Mouse (Mus musculus) heart, embryonic 10.5 days (tissue): ENCODE results near the gene Fan1. TPM values are rescaled to one million over a fixed set of nuclear protein-coding genes. Genes with fewer than 3 reads are reported as not detected.

Source experiments
- DNase-seq: peaks from one replicate; pipeline ENCODE4 v3.0.0-alpha.2; 2017; ENCODE audit warnings: low spot score
- H3K27ac ChIP-seq: fragments of 300-500 bp; sonication (generic); 2 replicates; pipeline ENCODE4 v1.5.1; 2016; ENCODE audit warnings: mild to moderate bottlenecking
- H3K27me3 ChIP-seq: fragments of 300-500 bp; sonication (generic); 2 replicates; pipeline ENCODE4 v1.6.1; 2016; ENCODE audit warnings: mild to moderate bottlenecking; ENCODE audit not compliant: poor library complexity, insufficient read depth, severe bottlenecking
- H3K36me3 ChIP-seq: fragments of 300-500 bp; sonication (generic); 2 replicates; pipeline ENCODE4 v1.6.1; 2016; ENCODE audit warnings: mild to moderate bottlenecking, moderate library complexity
- H3K4me1 ChIP-seq: fragments of 300-500 bp; sonication (generic); 2 replicates; pipeline ENCODE4 v1.6.1; 2016; ENCODE audit warnings: mild to moderate bottlenecking
- H3K4me3 ChIP-seq: fragments of 300-500 bp; sonication (generic); 2 replicates; pipeline ENCODE4 v1.5.1; 2016; ENCODE audit warnings: mild to moderate bottlenecking, moderate library complexity
- H3K9me3 ChIP-seq: fragments of 300-500 bp; sonication (generic); 2 replicates; pipeline ENCODE4 v1.6.1; 2016; ENCODE audit warnings: mild to moderate bottlenecking, moderate library complexity
- WGBS: fragments of 180-500 bp; shearing (Covaris S2); methylation state at CpG from one replicate; pipeline ENCODE4 v1.1.7; 2016; 5-methylcytosine and 5-hydroxymethylcytosine counted together
- polyA plus RNA-seq: library from polyadenylated mRNA; unstranded; fragments of >200 nt; fragmentation: Nextera tagmentation; extraction: Ambion mirVana; gene quantifications from 2 replicates; pipeline ENCODE4 v1.2.1, GENCODE M21; 2016

Fan1 gene
- polyA plus RNA-seq, 1 experiment from 2014 or later, result 6.6 TPM

DNA sequence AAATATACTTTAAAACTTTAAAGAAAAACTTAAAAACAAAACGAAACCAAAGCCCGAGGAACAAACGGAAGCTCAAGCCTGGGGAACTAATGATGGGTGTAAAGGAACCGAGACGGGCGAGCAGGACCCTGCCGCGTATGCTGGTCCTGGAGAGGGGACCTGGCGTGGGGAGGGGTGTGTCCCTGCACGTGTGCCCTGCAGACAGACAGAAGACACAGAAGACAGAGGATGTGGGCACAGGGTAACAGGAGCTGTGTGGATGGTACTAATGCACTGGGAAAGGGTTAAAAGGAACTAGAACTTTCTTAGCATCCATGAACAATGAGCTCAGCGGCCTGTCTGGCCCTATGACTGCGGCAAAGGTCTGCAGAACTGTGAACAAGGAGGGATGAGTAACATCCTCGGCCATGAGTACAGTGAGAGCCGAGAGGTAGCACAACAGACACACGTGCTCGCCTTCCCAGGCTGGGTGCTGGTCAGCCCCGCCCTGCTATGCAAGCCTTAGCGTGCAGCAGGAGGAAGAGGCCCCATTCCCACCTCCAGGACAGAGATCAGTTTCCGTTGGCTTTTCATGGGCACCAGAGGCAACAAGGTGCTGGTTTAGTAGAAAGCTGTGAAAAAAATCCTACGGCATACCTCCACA is 13.8 kb downstream of the Fan1 start:
- Histone ChIP-seq H3K36me3 (peaks cover 70% of the 10 kb centered on the region), H3K4me1 (no peaks in the 10 kb centered on the region), H3K27ac (no peak overlapping the region), H3K9me3 (no peaks in the 10 kb centered on the region), H3K27me3 (no peaks in the 10 kb centered on the region), H3K4me3 (no peak overlapping the region)
- DNase-seq, result no peak
- 81% methylated on average over 20 of the region's 20 CpGs for WGBS

DNA sequence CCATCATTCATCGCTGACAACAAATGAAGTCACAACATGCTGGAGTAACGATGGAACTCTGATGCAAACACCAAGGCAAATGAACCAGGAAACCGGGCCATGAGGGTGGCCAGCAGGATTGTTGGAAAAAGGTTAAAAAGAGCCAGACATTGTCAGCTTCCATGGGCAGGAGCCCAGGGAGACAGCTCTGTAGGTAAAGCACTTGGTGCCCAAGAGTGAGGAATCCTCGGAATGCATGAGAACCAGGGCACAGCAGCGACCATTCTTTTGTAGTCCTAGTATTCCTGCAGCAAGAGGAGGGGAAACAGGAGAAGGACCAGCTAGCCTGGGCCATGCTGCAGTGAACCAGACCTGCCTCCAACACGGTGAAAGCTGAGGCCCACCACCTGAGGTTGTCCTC is 15.2 kb downstream of the Fan1 start:
- no peak for DNase-seq
- Histone ChIP-seq H3K27me3 (no peaks in the 10 kb centered on the region), H3K9me3 (no peaks in the 10 kb centered on the region), H3K36me3 (peaks cover 61% of the 10 kb centered on the region), H3K4me1 (no peaks in the 10 kb centered on the region), H3K4me3 (no peak overlapping the region), H3K27ac (no peak overlapping the region)
- WGBS, result 73% methylated on average over 6 of the region's 6 CpGs

DNA sequence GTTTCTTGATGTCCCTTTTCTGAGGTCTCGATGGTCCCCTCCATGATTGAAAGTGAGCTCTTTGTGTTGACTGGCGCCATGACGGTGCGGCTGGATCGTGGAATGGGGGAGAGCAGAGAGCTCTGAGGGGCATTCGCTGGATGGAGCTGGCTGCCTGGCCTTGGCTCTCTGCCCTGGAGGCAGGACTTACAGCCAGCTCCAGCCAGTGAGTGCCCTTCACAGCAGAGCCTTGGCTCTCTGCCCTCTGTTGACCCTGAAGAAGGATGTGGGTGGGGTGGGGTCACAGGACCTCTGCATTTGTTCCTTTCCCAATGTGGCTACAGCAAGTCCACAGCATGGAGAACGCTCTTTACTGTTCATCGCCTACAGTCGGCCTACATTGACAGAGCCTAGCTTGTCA is 16.5 kb downstream of the Fan1 start:
- H3K27me3 ChIP-seq, result no peaks in the 10 kb centered on the region
- no peaks in the 10 kb centered on the region for H3K4me1 ChIP-seq
- WGBS, result 90% methylated on average over 9 of the region's 9 CpGs
- no peaks in the 10 kb centered on the region for H3K9me3 ChIP-seq
- H3K4me3 ChIP-seq, result no peak overlapping the region
- no peak for DNase-seq
- H3K27ac ChIP-seq, result no peak overlapping the region
- H3K36me3 ChIP-seq, result peaks cover 61% of the 10 kb centered on the region

DNA sequence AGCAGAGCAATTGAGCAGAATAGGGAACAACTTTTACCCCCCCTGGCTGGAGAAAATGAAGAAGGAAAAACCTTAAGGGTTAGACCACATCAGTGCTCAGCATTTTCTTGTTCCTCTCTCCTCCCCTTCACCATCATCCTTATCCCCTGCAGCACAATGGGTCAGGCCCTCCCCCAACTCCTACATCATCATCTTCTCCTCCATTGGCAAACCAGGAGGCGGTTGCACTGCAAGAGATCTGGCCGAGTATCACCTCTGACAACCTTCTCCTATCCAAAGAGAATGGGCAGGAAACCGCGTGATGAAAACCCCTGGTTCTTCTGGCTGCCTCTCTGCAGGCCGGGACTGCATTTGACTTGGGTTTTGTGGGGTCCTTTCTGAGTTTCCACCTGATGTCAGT is 17.2 kb downstream of the Fan1 start:
- WGBS, result 85% methylated on average over 5 of the region's 5 CpGs
- DNase-seq, result no peak

GRCm38 (mm10) chr7:64354206-64354605 is 19.7 kb downstream of the Fan1 start:
- Histone ChIP-seq H3K9me3 (no peaks in the 10 kb centered on the region), H3K27ac (no peak overlapping the region), H3K4me1 (no peaks in the 10 kb centered on the region), H3K36me3 (peaks cover 56% of the 10 kb centered on the region), H3K4me3 (no peak overlapping the region), H3K27me3 (no peaks in the 10 kb centered on the region)
- 71% methylated on average over 14 of the region's 14 CpGs for WGBS
- no peak for DNase-seq

More for the DNA sequence above, 17.2 kb downstream of the Fan1 start:
- H3K4me3 ChIP-seq, result no peak overlapping the region
- no peaks in the 10 kb centered on the region for H3K4me1 ChIP-seq
- H3K9me3 ChIP-seq, result no peaks in the 10 kb centered on the region
- H3K36me3 ChIP-seq, result peaks cover 55% of the 10 kb centered on the region
- no peak overlapping the region for H3K27ac ChIP-seq
- H3K27me3 ChIP-seq, result no peaks in the 10 kb centered on the region

- Histone ChIP-seq H3K27ac (no peak overlapping the region), H3K4me3 (no peak overlapping the region), H3K36me3 (peaks cover 45% of the 10 kb centered on the region), H3K4me1 (no peaks in the 10 kb centered on the region), H3K9me3 (no peaks in the 10 kb centered on the region), H3K27me3 (no peaks in the 10 kb centered on the region)
- WGBS, result 74% methylated on average over 4 of the region's 4 CpGs
- no peak for DNase-seq
Measured at GRCm38 (mm10) chr7:64351087-64351486, 22.8 kb downstream of the Fan1 start.

- Histone ChIP-seq H3K9me3 (no peaks in the 10 kb centered on the region), H3K4me3 (no peak overlapping the region), H3K36me3 (peaks cover 53% of the 10 kb centered on the region), H3K27me3 (no peaks in the 10 kb centered on the region), H3K27ac (no peak overlapping the region), H3K4me1 (no peaks in the 10 kb centered on the region)
- 88% methylated on average over 15 of the region's 15 CpGs for WGBS
- no peak for DNase-seq
Measured at GRCm38 (mm10) chr7:64349147-64349861, 24.6 kb downstream of the Fan1 start.

DNA sequence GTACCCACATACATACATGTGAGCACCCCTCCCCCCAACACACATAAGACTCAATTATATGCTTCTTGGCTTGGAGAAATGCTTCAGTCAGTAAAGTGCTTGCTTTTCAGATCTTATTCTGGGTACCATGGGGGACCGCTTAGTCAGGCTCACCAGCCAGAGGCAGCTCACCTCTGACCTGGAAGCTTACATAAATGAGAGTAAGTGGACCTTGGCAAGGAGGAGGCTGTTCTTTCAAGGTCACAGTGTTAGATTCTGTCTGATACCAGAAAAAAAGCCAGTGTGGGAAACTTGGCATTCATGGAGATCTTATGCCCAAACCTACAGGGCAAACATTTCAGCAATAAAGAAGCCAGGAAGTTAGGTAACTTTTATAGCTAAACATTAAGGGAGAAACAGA is 26.1 kb downstream of the Fan1 start:
- Histone ChIP-seq H3K9me3 (no peaks in the 10 kb centered on the region), H3K36me3 (peaks cover 41% of the 10 kb centered on the region), H3K27me3 (no peaks in the 10 kb centered on the region), H3K4me1 (no peaks in the 10 kb centered on the region), H3K27ac (no peak overlapping the region), H3K4me3 (no peak overlapping the region)
- DNase-seq, result no peak
- WGBS, result 96% methylated on average over 1 of the region's 1 CpGs

DNA sequence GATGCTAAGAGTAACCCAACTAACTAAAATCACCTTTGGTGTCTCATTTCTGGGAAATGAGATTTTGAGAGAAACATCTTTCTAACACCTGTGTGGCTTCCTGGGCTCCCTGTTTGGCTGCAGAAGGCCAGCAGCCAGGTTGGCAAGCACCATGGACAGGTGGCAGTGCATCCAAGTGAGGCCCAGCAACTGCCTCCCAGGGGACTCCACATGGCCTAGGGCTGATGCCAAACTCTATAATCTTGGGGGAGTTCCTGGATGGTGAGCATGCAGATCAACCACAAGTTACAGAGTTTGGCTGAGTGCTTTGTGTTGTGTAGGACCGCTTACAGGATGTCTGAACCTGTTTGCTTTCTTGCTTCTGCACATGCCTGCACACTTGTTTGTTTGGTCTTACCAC is 41.2 kb downstream of the Fan1 start:
- H3K9me3 ChIP-seq, result no peaks in the 10 kb centered on the region
- no peaks in the 10 kb centered on the region for H3K4me1 ChIP-seq
- WGBS, result 88% methylated on average over 1 of the region's 1 CpGs
- no peak overlapping the region for H3K27ac ChIP-seq
- DNase-seq, result no peak
- H3K27me3 ChIP-seq, result no peaks in the 10 kb centered on the region
- H3K36me3 ChIP-seq, result peaks cover 38% of the 10 kb centered on the region
- no peak overlapping the region for H3K4me3 ChIP-seq

DNA sequence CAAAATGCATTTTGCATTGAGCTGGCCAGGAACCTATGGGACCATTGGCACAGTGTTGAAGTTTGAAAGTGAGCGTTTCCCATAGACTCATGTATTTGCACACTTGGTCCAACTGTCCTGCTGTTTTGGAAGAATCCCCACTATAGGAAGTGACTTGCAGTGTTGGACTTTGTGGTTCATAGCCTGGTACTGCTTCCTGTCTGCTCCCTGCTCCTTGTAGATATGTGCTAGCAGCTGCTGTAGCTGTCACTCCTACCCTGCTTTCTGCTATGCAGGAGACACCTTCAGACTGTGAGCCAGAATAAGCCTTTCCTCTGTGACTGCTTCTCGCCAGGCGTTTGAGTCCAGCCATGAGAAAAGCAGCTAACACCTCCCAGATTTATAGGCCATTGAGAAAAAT is 42.6 kb downstream of the Fan1 start:
- H3K27ac ChIP-seq, result no peak overlapping the region
- H3K9me3 ChIP-seq, result no peaks in the 10 kb centered on the region
- DNase-seq, result no peak
- no peaks in the 10 kb centered on the region for H3K27me3 ChIP-seq
- 91% methylated on average over 3 of the region's 3 CpGs for whole genome bisulfite sequencing
- H3K36me3 ChIP-seq, result peaks cover 28% of the 10 kb centered on the region
- H3K4me3 ChIP-seq, result no peak overlapping the region
- no peaks in the 10 kb centered on the region for H3K4me1 ChIP-seq

DNA sequence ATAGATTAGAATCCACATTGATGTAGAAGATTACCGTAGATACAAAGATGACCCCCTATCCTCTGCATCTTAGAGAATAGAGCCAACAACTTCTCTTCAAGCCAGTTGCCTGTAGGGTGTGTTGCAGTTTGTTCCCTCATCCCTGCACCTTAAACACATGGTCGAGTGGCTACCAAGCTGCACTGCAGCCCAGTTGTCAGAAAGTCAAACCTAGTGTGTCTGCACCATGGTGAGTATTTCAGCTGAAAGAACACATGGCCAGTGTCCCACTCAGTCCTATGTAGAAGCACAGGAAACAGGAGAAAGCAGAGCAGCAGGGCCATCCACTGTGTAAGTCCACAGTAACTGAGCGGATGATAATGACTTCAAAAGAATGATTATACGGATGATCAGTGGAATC is 46.4 kb downstream of the Fan1 start:
- H3K27me3 ChIP-seq, result no peaks in the 10 kb centered on the region
- 86% methylated on average over 4 of the region's 4 CpGs for WGBS
- H3K4me3 ChIP-seq, result no peak overlapping the region
- H3K27ac ChIP-seq, result no peak overlapping the region
- H3K9me3 ChIP-seq, result no peaks in the 10 kb centered on the region
- H3K36me3 ChIP-seq, result peaks cover 16% of the 10 kb centered on the region
- DNase-seq, result no peak
- H3K4me1 ChIP-seq, result no peaks in the 10 kb centered on the region

DNA sequence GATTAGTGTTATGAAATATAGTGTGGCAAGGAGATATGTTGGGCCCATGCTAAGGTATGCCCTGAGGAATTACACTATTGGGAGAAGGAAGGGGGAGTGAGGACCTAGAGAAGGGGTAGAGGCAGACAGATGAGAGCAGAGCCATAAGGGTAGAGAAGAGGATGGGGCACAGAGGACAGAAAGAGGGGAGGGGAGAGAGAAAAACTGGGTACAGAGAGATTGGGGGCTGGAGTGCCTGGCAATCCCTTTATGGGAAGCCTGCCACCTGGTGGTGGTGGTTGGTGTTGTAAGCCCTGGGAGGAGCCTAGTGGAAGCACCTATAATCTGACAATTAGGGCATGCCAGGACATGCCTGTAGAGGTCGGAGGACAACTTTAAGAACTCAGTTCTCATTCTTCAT is 47.0 kb downstream of the Fan1 start:
- DNase-seq, result no peak
- Histone ChIP-seq H3K27me3 (no peaks in the 10 kb centered on the region), H3K9me3 (no peaks in the 10 kb centered on the region), H3K27ac (no peak overlapping the region), H3K4me1 (no peaks in the 10 kb centered on the region), H3K4me3 (no peak overlapping the region), H3K36me3 (peaks cover 17% of the 10 kb centered on the region)
- 24% methylated on average over 1 of the region's 1 CpGs for WGBS

DNA sequence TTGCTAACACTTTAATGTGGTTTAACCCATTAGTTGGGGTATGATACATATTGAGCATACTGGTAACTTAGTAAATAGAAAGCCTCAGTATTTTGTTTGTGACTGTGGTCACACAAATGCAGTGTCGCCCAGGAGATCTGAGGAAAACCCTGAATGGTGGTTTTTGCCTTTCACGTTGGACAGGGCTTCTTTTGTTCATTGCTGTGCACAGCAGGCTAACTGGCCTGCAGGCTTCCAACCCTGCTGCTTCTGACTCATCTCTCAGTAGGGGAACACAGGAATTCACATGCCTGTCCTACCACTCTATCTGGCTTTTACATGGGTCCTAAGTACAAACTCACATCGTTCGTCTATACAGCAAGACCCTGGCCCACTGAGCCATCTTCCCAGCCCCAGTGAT is 52.2 kb downstream of the Fan1 start:
- 85% methylated on average over 4 of the region's 4 CpGs for WGBS
- Histone ChIP-seq H3K27me3 (no peaks in the 10 kb centered on the region), H3K4me3 (no peak overlapping the region), H3K4me1 (no peaks in the 10 kb centered on the region), H3K27ac (no peak overlapping the region), H3K9me3 (no peaks in the 10 kb centered on the region), H3K36me3 (peaks cover 34% of the 10 kb centered on the region)
- no peak for DNase-seq

- H3K27me3 ChIP-seq, result no peaks in the 10 kb centered on the region
- H3K4me1 ChIP-seq, result no peaks in the 10 kb centered on the region
- no peak for DNase-seq
- H3K36me3 ChIP-seq, result peaks cover 38% of the 10 kb centered on the region
- no peak overlapping the region for H3K4me3 ChIP-seq
- no peak overlapping the region for H3K27ac ChIP-seq
- no peaks in the 10 kb centered on the region for H3K9me3 ChIP-seq
- 91% methylated on average over 5 of the region's 5 CpGs for WGBS
Measured at GRCm38 (mm10) chr7:64321125-64321524, 52.8 kb downstream of the Fan1 start.
